Mouse (Mus musculus) kidney, adult 2 months (tissue): ENCODE results near the gene Slc25a5.

Experiments used
- CTCF ChIP-seq: fragments of 200-500 bp; conservative IDR thresholded peaks from 2 replicates; pipeline ENCODE4 v1.5.1; 2011; ENCODE audit warnings: low read depth, mild to moderate bottlenecking, control low read depth, low read length, moderate library complexity, mixed read lengths; ENCODE audit not compliant: insufficient read depth, insufficient read length
- POLR2A ChIP-seq: fragments of 200-500 bp; IDR thresholded peaks from one replicate; pipeline ENCODE4 v1.6.1; 2011; ENCODE audit warnings: low read depth, low read length, control low read depth

- TF ChIP-seq CTCF = no peak
- TF ChIP-seq POLR2A = no peak
These were observed 46.2 kb downstream of the Slc25a5 start for GRCm38 (mm10) chrX:36841698-36842097.
